Mouse (Mus musculus): ENCODE measurements around the gene Med13l. TPM values are rescaled to one million over a fixed set of nuclear protein-coding genes. Genes with fewer than 3 reads are reported as not detected.

The Med13l gene
- total and polyA plus RNA-seq, 2 experiments from 2014 or later, result 10.5 to 29.5 TPM

DNA sequence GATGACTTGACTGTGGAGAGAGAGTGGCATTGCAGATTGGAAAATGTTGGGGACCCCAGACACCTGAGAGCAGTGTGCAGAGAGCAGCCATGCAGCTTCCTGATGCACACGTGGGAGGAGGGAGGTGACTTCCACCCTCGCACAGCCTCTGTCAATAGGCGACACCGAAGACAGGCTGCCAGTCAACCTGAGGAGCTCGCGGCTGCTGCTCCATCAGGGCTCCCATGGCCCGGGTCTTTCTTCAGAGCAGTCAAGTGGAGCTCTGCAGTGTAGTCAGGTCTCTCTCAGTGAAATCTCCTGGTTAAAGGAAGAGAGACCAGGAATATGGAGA is 131.2 kb downstream of the Med13l start:
- TF ChIP-seq CTCF (IDR thresholded peaks at IDR 0.05), result no peak
- no peak for ATAC-seq (ENCODE audit: low FRiP score)
- H3K27me3 ChIP-seq (ENCODE audit: insufficient read depth, low read length), result no peaks in the 10 kb centered on the region
- H3K36me3 ChIP-seq (ENCODE audit: insufficient read depth, low read length), result no peaks in the 10 kb centered on the region
- DNase-seq (ENCODE audit: low spot score), result no peak
- H3K9me3 ChIP-seq (ENCODE audit: low read length), result no peaks in the 10 kb centered on the region
- H3K4me3 ChIP-seq (ENCODE audit: low read depth, low read length), result no peak overlapping the region
- no peak overlapping the region for H3K4me2 ChIP-seq (ENCODE audit: low read depth, low read length, poor library complexity, severe bottlenecking)
- no peak overlapping the region for H3K9ac ChIP-seq (replicated peaks; ENCODE audit: low read length, poor library complexity, severe bottlenecking)
- H3K27ac ChIP-seq (ENCODE audit: low read depth, low read length), result no peak overlapping the region
- 48% methylated on average over 7 of the region's 7 CpGs for WGBS
- H3K4me1 ChIP-seq (ENCODE audit: insufficient read depth, low read length), result 0 out of 2 replicates have a peak, but pooled peaks cover 4% of the 10 kb centered on the region

DNA sequence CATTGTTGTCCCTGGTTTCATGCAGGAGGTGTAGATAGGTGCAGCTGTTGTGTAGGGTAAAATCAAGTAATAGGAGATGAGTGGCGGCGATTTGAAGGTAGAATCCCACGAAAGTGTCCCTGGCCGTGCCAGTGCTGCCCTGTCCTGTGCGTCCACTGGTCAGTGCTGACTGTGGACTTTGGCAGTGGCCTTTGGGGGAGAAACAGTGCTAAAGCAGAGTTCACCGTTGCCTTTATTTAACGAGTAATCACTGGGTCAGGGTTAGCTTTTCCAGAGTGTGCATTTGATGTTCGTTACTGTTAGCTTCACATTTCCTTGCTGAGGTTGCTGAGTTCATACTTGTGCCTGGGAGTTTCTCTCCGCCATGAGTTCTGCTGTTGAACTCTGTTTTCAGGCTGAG is 133.5 kb downstream of the Med13l start:
- DNase-seq (ENCODE audit: low spot score) (no peak), ATAC-seq (ENCODE audit: low FRiP score) (no peak)
- Histone ChIP-seq H3K4me3 (ENCODE audit: low read depth, low read length) (no peak overlapping the region), H3K27ac (ENCODE audit: low read depth, low read length) (no peak overlapping the region), H3K27me3 (ENCODE audit: insufficient read depth, low read length) (no peaks in the 10 kb centered on the region), H3K9me3 (ENCODE audit: low read length) (no peaks in the 10 kb centered on the region), H3K36me3 (ENCODE audit: insufficient read depth, low read length) (no peaks in the 10 kb centered on the region), H3K4me1 (ENCODE audit: insufficient read depth, low read length) (0 out of 2 replicates have a peak, but pooled peaks cover 4% of the 10 kb centered on the region), H3K9ac (replicated peaks; ENCODE audit: low read length, poor library complexity, severe bottlenecking) (no peak overlapping the region), H3K4me2 (ENCODE audit: low read depth, low read length, poor library complexity, severe bottlenecking) (no peak overlapping the region)
- 91% methylated on average over 9 of the region's 9 CpGs for WGBS
- no peak for TF ChIP-seq CTCF (IDR thresholded peaks at IDR 0.05)

- ATAC-seq (ENCODE audit: low FRiP score) (no peak), DNase-seq (ENCODE audit: low spot score) (no peak)
- Histone ChIP-seq H3K36me3 (ENCODE audit: insufficient read depth, low read length) (no peaks in the 10 kb centered on the region), H3K27ac (ENCODE audit: low read depth, low read length) (no peak overlapping the region), H3K9ac (replicated peaks; ENCODE audit: low read length, poor library complexity, severe bottlenecking) (no peak overlapping the region), H3K4me1 (ENCODE audit: insufficient read depth, low read length) (peaks cover 7% of the 10 kb centered on the region; the same call in 1 of the 2 replicates), H3K27me3 (ENCODE audit: insufficient read depth, low read length) (no peaks in the 10 kb centered on the region), H3K4me2 (ENCODE audit: low read depth, low read length, poor library complexity, severe bottlenecking) (no peak overlapping the region), H3K9me3 (ENCODE audit: low read length) (no peaks in the 10 kb centered on the region), H3K4me3 (ENCODE audit: low read depth, low read length) (no peak overlapping the region)
- TF ChIP-seq CTCF (IDR thresholded peaks at IDR 0.05), result no peak
- 91% methylated on average over 7 of the region's 7 CpGs for WGBS
Measured at GRCm38 (mm10) chr5:118697073-118697472, 136.6 kb downstream of the Med13l start.

GRCm38 (mm10) chr5:118700978-118701377 is 140.5 kb downstream of the Med13l start:
- H3K4me3 ChIP-seq (ENCODE audit: low read depth, low read length), result no peak overlapping the region
- no peaks in the 10 kb centered on the region for H3K36me3 ChIP-seq (ENCODE audit: insufficient read depth, low read length)
- ATAC-seq (ENCODE audit: low FRiP score), result no peak
- H3K9ac ChIP-seq (replicated peaks; ENCODE audit: low read length, poor library complexity, severe bottlenecking), result no peak overlapping the region
- no peak overlapping the region for H3K27ac ChIP-seq (ENCODE audit: low read depth, low read length)
- no peak for DNase-seq (ENCODE audit: low spot score)
- no peak for TF ChIP-seq CTCF (IDR thresholded peaks at IDR 0.05)
- peaks cover 32% of the 10 kb centered on the region; the same call in 1 of the 2 replicates for H3K4me1 ChIP-seq (ENCODE audit: insufficient read depth, low read length)
- 88% methylated on average over 4 of the region's 4 CpGs for WGBS
- no peak overlapping the region for H3K4me2 ChIP-seq (ENCODE audit: low read depth, low read length, poor library complexity, severe bottlenecking)
- no peaks in the 10 kb centered on the region for H3K9me3 ChIP-seq (ENCODE audit: low read length)
- H3K27me3 ChIP-seq (ENCODE audit: insufficient read depth, low read length), result no peaks in the 10 kb centered on the region

GRCm38 (mm10) chr5:118702674-118703073 is 142.2 kb downstream of the Med13l start:
- Histone ChIP-seq H3K36me3 (ENCODE audit: insufficient read depth, low read length) (no peaks in the 10 kb centered on the region), H3K27me3 (ENCODE audit: insufficient read depth, low read length) (no peaks in the 10 kb centered on the region), H3K9me3 (ENCODE audit: low read length) (no peaks in the 10 kb centered on the region), H3K9ac (replicated peaks; ENCODE audit: low read length, poor library complexity, severe bottlenecking) (no peak overlapping the region), H3K4me1 (ENCODE audit: insufficient read depth, low read length) (peaks cover 40% of the 10 kb centered on the region; the same call in 1 of the 2 replicates), H3K4me3 (ENCODE audit: low read depth, low read length) (no peak overlapping the region), H3K4me2 (ENCODE audit: low read depth, low read length, poor library complexity, severe bottlenecking) (no peak overlapping the region), H3K27ac (ENCODE audit: low read depth, low read length) (no peak overlapping the region)
- no peak for ATAC-seq (ENCODE audit: low FRiP score)
- TF ChIP-seq CTCF (IDR thresholded peaks at IDR 0.05), result no peak
- DNase-seq (ENCODE audit: low spot score), result no peak
- WGBS, result 26% methylated on average over 9 of the region's 9 CpGs

DNA sequence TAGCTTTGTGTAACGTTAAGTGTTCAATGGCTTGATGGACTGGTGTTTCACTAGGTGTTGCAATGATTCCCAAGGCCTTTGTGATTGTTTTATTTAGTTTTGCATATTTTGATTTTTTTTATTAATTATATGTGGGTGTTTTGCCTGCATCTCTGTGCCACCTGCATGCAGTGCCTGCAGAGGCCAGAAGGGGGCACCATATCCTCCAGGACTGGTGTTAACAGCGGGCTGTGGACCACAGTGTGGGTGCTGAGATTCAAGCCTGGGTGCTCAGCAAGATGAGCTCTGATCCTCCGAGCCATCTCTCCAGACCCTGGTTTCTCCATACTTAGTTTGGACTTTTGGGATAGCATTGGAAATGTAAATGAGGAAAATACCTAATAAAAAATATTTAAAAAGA is 143.7 kb downstream of the Med13l start:
- H3K36me3 ChIP-seq (ENCODE audit: insufficient read depth, low read length), result no peaks in the 10 kb centered on the region
- H3K27ac ChIP-seq (ENCODE audit: low read depth, low read length), result no peak overlapping the region
- H3K4me1 ChIP-seq (ENCODE audit: insufficient read depth, low read length), result peaks cover 41% of the 10 kb centered on the region
- H3K9ac ChIP-seq (replicated peaks; ENCODE audit: low read length, poor library complexity, severe bottlenecking), result no peak overlapping the region
- no peaks in the 10 kb centered on the region for H3K9me3 ChIP-seq (ENCODE audit: low read length)
- H3K4me3 ChIP-seq (ENCODE audit: low read depth, low read length), result no peak overlapping the region
- ATAC-seq (ENCODE audit: low FRiP score) (no peak), DNase-seq (ENCODE audit: low spot score) (no peak)
- 85% methylated on average over 3 of the region's 3 CpGs for WGBS
- H3K4me2 ChIP-seq (ENCODE audit: low read depth, low read length, poor library complexity, severe bottlenecking), result no peak overlapping the region
- H3K27me3 ChIP-seq (ENCODE audit: insufficient read depth, low read length), result no peaks in the 10 kb centered on the region
- peak; percentile 64 for TF ChIP-seq CTCF (IDR thresholded peaks at IDR 0.05)

Data from midbrain, postnatal 0 days (tissue).